25 mouse cellular contexts compared by ENCODE assay signal in genomic region chr2:70808681-70809080, GRCm38 (mm10). TPM values are rescaled to one million over a fixed set of nuclear protein-coding genes. Genes with fewer than 3 reads are reported as not detected.
DNase-seq lines count a peak whose midpoint lies in the region; ATAC-seq and TF ChIP-seq lines count a peak whose summit lies in the region.
"Had no signal": no experiment of that assay in that cellular context is flagged by ENCODE, and none has a peak within 500 bp of the region (broad histone marks: within the 10 kb centered on the region; RNA-seq: fewer than 3 reads in every experiment).

No protein-coding gene starts in this region.

- ATAC-seq in heart, embryonic 13.5 days (ENCODE audit: extremely low read depth, insufficient number of reproducible peaks, low FRiP score, low TSS enrichment), result no peak
- no peak for ATAC-seq in midbrain, embryonic 11.5 days (ENCODE audit: low FRiP score)
- ATAC-seq in midbrain, postnatal 0 days (ENCODE audit: low FRiP score), result no peak
- ATAC-seq in hindbrain, embryonic 13.5 days (ENCODE audit: low FRiP score), result no peak
- no peak for ATAC-seq in forebrain, embryonic 14.5 days
- ATAC-seq: forebrain, embryonic 16.5 days had no signal

- no peaks in the 10 kb centered on the region for H3K27me3 ChIP-seq in heart, embryonic 13.5 days (replicated peaks)
- H3K27me3 ChIP-seq in midbrain, embryonic 11.5 days (ENCODE audit: control insufficient read depth, insufficient read depth, low read length), result no peaks in the 10 kb centered on the region
- no peaks in the 10 kb centered on the region for H3K27me3 ChIP-seq in midbrain, postnatal 0 days (ENCODE audit: insufficient read depth, low read length)
- no peaks in the 10 kb centered on the region for H3K27me3 ChIP-seq in hindbrain, embryonic 13.5 days
- H3K27me3 ChIP-seq in forebrain, embryonic 14.5 days (replicated peaks; ENCODE audit: control insufficient read depth, insufficient read depth, low read length), result no peaks in the 10 kb centered on the region
- H3K27me3 ChIP-seq: embryonic facial prominence, embryonic 13.5 days; hindbrain, embryonic 15.5 days; neural tube, embryonic 13.5 days had no signal

- no peak for TF ChIP-seq CTCF in midbrain, postnatal 0 days (IDR thresholded peaks at IDR 0.05)

- no peak overlapping the region for H3K9ac ChIP-seq in heart, embryonic 13.5 days
- no peak overlapping the region for H3K9ac ChIP-seq in midbrain, embryonic 11.5 days (ENCODE audit: low read length)
- no peak overlapping the region for H3K9ac ChIP-seq in midbrain, postnatal 0 days (replicated peaks; ENCODE audit: low read length, poor library complexity, severe bottlenecking)
- H3K9ac ChIP-seq in hindbrain, embryonic 13.5 days, result no peak overlapping the region
- no peak overlapping the region for H3K9ac ChIP-seq in forebrain, embryonic 14.5 days (ENCODE audit: low read length)
- H3K9ac ChIP-seq: embryonic facial prominence, embryonic 13.5 days; hindbrain, embryonic 15.5 days; neural tube, embryonic 13.5 days had no signal

- no peaks in the 10 kb centered on the region for H3K9me3 ChIP-seq in heart, embryonic 13.5 days
- no peaks in the 10 kb centered on the region for H3K9me3 ChIP-seq in midbrain, embryonic 11.5 days (ENCODE audit: control insufficient read depth, low read length)
- H3K9me3 ChIP-seq in midbrain, postnatal 0 days (ENCODE audit: low read length), result no peaks in the 10 kb centered on the region
- no peaks in the 10 kb centered on the region for H3K9me3 ChIP-seq in hindbrain, embryonic 13.5 days
- no peaks in the 10 kb centered on the region for H3K9me3 ChIP-seq in forebrain, embryonic 14.5 days (replicated peaks; ENCODE audit: control insufficient read depth, low read length)
- H3K9me3 ChIP-seq: heart, embryonic 10.5 days; hindbrain, embryonic 15.5 days; neural tube, embryonic 13.5 days had no signal

- no peak overlapping the region for H3K4me3 ChIP-seq in heart, embryonic 13.5 days
- H3K4me3 ChIP-seq in midbrain, embryonic 11.5 days (ENCODE audit: low read depth, low read length), result no peak overlapping the region
- H3K4me3 ChIP-seq in midbrain, postnatal 0 days (ENCODE audit: low read depth, low read length), result no peak overlapping the region
- no peak overlapping the region for H3K4me3 ChIP-seq in hindbrain, embryonic 13.5 days
- H3K4me3 ChIP-seq in forebrain, embryonic 14.5 days (ENCODE audit: low read depth, low read length), result no peak overlapping the region
- H3K4me3 ChIP-seq: embryonic facial prominence, embryonic 13.5 days; heart, embryonic 10.5 days; hindbrain, embryonic 15.5 days; layer of hippocampus, adult 2 months; myocyte; neural tube, embryonic 13.5 days had no signal

- H3K27ac ChIP-seq in heart, embryonic 13.5 days (replicated peaks), result peak overlapping the region; percentile 13
- no peak overlapping the region for H3K27ac ChIP-seq in midbrain, embryonic 11.5 days (ENCODE audit: low read depth, low read length)
- no peak overlapping the region for H3K27ac ChIP-seq in midbrain, postnatal 0 days (ENCODE audit: low read depth, low read length)
- H3K27ac ChIP-seq in hindbrain, embryonic 13.5 days, result no peak overlapping the region
- H3K27ac ChIP-seq in forebrain, embryonic 14.5 days (ENCODE audit: low read depth, low read length), result no peak overlapping the region
- H3K27ac ChIP-seq: embryonic facial prominence, embryonic 13.5 days; heart, embryonic 10.5 days; hindbrain, embryonic 15.5 days; layer of hippocampus, adult 2 months; neural tube, embryonic 13.5 days had no signal

- H3K4me2 ChIP-seq in heart, embryonic 13.5 days, result no peak overlapping the region
- H3K4me2 ChIP-seq in midbrain, embryonic 11.5 days, result no peak overlapping the region
- no peak overlapping the region for H3K4me2 ChIP-seq in midbrain, postnatal 0 days (ENCODE audit: low read depth, low read length, poor library complexity, severe bottlenecking)
- H3K4me2 ChIP-seq in hindbrain, embryonic 13.5 days, result no peak overlapping the region
- no peak overlapping the region for H3K4me2 ChIP-seq in forebrain, embryonic 14.5 days (ENCODE audit: low read length)
- H3K4me2 ChIP-seq: embryonic facial prominence, embryonic 13.5 days; hindbrain, embryonic 15.5 days; neural tube, embryonic 13.5 days had no signal

- peaks cover 28% of the 10 kb centered on the region for H3K4me1 ChIP-seq in heart, embryonic 13.5 days
- H3K4me1 ChIP-seq in midbrain, embryonic 11.5 days (ENCODE audit: control insufficient read depth, insufficient read depth, low read length), result no peaks in the 10 kb centered on the region
- H3K4me1 ChIP-seq in midbrain, postnatal 0 days (ENCODE audit: insufficient read depth, low read length), result no peaks in the 10 kb centered on the region
- H3K4me1 ChIP-seq in hindbrain, embryonic 13.5 days (replicated peaks), result peaks cover 3% of the 10 kb centered on the region; the same call in 1 of the 2 replicates
- H3K4me1 ChIP-seq in forebrain, embryonic 14.5 days (ENCODE audit: control insufficient read depth, insufficient read depth, low read length), result no peaks in the 10 kb centered on the region
- H3K4me1 ChIP-seq: hindbrain, embryonic 15.5 days had no signal

- peaks cover 18% of the 10 kb centered on the region for H3K36me3 ChIP-seq in heart, embryonic 13.5 days
- no peaks in the 10 kb centered on the region for H3K36me3 ChIP-seq in midbrain, embryonic 11.5 days (ENCODE audit: control insufficient read depth, insufficient read depth, low read length)
- H3K36me3 ChIP-seq in midbrain, postnatal 0 days (ENCODE audit: insufficient read depth, low read length), result no peaks in the 10 kb centered on the region
- peaks cover 4% of the 10 kb centered on the region; the same call in 1 of the 2 replicates for H3K36me3 ChIP-seq in hindbrain, embryonic 13.5 days
- 0 out of 2 replicates have a peak, but pooled peaks cover 3% of the 10 kb centered on the region for H3K36me3 ChIP-seq in forebrain, embryonic 14.5 days (ENCODE audit: control insufficient read depth, insufficient read depth, low read length)
- H3K36me3 ChIP-seq: hindbrain, embryonic 15.5 days had no signal

- no peak for DNase-seq in heart, adult 18-20 months
- peak; percentile 62 for DNase-seq in midbrain, embryonic 11.5 days (ENCODE audit: low spot score, missing footprints)
- no peak for DNase-seq in midbrain, postnatal 0 days (ENCODE audit: low spot score)
- DNase-seq in thymus, postnatal 0 days (ENCODE audit: low spot score), result peak; percentile 59
- no peak for DNase-seq in left cerebral cortex, adult 9 months (ENCODE audit: low spot score in 2 of 2)
- DNase-seq in forebrain, embryonic 14.5 days (ENCODE audit: low spot score), result no peak
- DNase-seq: adrenal gland, postnatal 36 days; cerebellum, adult 18-20 months; cerebellum, postnatal 14 days; embryo, embryonic 11 days; heart, postnatal 4 days; kidney, adult 2 months; kidney, postnatal 10 days; lung, adult 18-20 months; lung, postnatal 10 days; midbrain, embryonic 14.5 days had no signal

RNA-seq across cellular contexts. Expression of gene Tlk1, which starts 16.8 kb away (rescaled TPM):
- polyA plus RNA-seq in heart, embryonic 13.5 days (2015; fragmentation: Nextera tagmentation; extraction: Ambion mirVana), result 18.0 and 18.8 TPM in 2 replicates
- total RNA-seq in heart, adult 18-20 months (2021), result 10 to 100 TPM; 27.0 to 33.3 TPM
- 44.6 and 45.2 TPM in 2 replicates for polyA plus RNA-seq in midbrain, embryonic 11.5 days (2014; fragmentation: Nextera tagmentation; extraction: Ambion mirVana)
- total RNA-seq in midbrain, postnatal 0 days (2014; rRNA removed), result 22.1 and 34.2 TPM in 2 replicates
- 18.6 and 25.0 TPM in 2 replicates for polyA plus RNA-seq in midbrain, postnatal 0 days (2015; fragmentation: Nextera tagmentation; extraction: Ambion mirVana)
- polyA plus RNA-seq in thymus, postnatal 0 days (2015; fragmentation: Nextera tagmentation; extraction: Ambion mirVana), result 37.0 and 45.3 TPM in 2 replicates
- 22.2 and 23.8 TPM in 2 replicates for polyA plus RNA-seq in hindbrain, embryonic 13.5 days (2015; fragmentation: Nextera tagmentation; extraction: Ambion mirVana)
- 23.5 TPM in 2 replicates for polyA plus RNA-seq in forebrain, embryonic 14.5 days (2014; fragmentation: Nextera tagmentation; extraction: Ambion mirVana)

Comparison
In these comparisons a context has a peak if more than half of its experiments do, and no peak if none do; other contexts are left out.
1. DNase-seq: peak in midbrain, embryonic 11.5 days (single experiment) and thymus, postnatal 0 days (single experiment); none in heart, adult 18-20 months (0 of 2), midbrain, postnatal 0 days (single experiment), left cerebral cortex, adult 9 months (0 of 2) and forebrain, embryonic 14.5 days (single experiment).